Mouse (Mus musculus) testis, postnatal 10 days (tissue): ENCODE measurements around the gene Gm9970.

Experiments
- DNase-seq: peaks from one replicate; pipeline ENCODE4 v3.0.0; 2021; ENCODE audit warnings: low spot score

Gm9970 gene

GRCm38 (mm10) chr5:31240637-31241521 lies at the start of gene Gm9970, which contains the start of gene Nrbp1:
Gm9970 (minus strand) TSS chr5:31241232.
Nrbp1 (plus strand) TSS chr5:31240864.
- peak; percentile 96 for DNase-seq

DNA sequence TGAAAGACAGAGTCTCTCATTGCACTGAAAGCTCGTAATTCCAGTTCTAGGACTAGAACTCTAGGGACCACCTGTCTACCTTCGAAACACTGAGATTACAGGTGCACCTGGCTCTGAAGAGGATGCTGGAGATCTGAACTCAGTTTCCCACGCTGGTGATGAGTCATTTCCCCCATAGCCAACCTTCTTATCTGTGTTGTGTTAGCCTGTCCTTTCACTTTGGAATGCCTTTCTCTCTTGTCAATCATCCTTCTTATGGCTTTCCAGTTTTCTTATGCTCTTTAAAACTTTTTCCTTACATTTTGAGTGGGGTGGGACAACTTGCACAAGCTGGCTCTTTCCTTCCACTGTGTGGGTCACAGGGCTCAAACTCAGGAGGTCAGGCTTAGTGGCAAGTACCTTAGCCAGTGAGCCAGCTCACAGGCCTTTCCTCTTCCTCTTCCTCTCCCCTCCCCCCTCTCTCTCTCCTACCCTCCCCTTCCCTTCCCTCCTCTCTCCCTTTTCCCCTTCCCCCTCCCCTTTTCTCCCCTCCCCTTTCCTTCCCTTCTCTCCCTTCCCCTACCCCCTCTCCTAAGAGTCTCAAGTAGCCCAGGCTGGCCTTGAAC lies 48.7 kb upstream of the Gm9970 start:
- DNase-seq, result no peak

DNA sequence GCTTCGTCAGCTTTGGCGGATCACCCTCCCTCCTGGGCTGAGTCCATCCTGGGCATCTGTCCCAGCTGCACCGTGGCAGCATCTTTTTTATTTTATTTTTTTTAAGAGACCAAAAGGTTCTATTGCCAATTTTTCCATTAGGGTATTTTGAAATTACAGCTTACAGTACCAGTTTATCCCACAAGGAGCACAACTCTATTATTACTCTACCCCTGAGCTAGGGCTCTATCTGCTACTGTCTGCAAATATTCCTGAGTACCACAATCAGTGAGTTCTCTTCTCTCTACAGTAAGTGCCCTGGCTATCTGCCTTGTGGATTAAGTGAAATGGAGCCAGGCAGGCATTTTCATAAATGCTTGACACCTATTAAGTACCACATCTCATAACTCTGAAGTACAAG lies 47.6 kb upstream of the Gm9970 start:
- DNase-seq, result no peak

DNA sequence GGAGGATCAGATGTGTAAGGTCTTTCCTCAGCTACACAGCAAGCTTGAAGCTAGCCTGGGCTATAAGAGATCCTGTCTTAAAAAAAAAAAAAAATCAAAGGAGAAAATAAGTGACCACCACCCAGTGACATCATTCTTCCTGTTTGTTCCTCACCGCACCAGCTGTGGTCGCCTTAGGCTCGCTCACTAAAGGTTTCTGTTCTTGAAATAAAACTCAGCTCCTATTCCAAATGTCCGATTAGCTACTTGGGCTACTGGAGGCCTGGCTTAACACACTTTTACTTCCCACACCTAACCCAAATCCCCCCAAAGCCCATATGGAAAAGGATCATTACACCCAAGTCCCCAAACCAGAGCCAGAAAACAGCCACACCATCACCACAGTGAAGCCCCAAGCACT lies 47.2 kb upstream of the Gm9970 start:
- DNase-seq, result no peak

DNA sequence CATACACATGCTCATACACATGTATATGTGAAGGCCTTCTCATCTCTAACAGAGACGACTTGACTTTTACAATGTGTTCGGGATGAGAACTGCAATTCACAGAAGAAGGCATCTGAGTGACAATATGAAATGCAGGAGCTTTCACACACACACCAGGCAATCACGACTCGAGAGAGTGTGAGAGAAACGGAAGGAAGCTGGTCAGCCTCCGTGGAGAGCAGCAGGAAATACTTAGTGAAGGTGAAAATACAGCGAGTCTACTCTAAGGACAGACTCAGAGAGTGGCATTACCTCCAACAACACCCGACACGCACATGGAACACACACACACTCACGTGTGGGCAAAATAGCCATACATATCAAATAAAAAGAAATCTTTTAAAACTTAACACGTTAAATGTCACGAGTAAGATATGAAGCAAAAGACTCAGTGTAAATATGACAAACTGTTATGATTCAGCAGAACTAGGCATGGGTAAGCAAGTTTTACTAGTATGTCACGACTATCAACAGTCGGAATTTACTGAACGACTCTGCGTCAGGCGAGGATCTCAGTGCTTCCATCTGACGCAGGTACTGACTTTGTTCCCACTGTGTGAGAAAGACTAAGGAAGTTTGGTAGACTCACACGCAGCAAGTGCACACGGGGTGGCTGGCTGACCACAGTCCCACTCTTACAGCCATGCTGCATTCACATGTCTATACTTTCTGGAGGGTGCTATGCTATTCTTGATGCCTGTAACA lies 38.4 kb upstream of the Gm9970 start:
- no peak for DNase-seq

DNA sequence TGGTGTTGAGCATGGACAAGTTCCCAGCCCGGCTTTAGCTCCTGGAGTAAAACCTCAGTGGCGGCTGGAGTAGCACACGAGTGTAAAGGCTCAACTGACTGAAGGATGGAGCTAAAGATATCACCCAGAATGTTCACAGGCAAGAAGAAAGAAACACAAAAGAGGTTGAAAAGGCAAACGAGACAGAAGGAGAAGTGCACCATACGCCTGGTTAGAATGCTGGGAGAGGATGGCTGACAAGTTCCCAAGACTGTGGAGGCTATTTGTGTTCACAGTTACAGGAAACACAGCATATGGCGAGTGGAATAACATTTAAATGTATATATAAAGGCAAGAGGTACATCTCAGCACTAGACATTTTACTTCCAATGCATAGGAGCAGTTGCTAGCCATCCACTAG lies 32.0 kb upstream of the Gm9970 start:
- DNase-seq, result no peak

DNA sequence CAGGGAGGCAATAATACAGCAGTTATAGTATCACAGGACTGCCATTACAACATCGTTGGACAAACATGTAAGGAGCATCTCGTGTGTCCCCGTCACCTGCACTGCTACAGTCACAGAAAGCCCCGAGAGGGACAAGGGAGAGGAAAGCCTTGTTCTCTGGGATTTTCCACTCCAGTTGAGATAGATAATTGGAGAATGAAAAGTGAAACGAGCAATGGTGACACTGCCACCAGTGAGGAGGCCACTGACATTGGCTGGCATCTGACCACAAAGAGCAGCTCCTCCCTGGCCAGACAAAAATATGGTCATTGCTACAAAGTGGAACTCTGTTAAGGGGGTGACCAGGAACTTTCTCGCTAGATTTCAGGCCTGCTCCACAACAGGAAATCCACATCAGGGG lies 26.7 kb upstream of the Gm9970 start:
- DNase-seq, result no peak

DNA sequence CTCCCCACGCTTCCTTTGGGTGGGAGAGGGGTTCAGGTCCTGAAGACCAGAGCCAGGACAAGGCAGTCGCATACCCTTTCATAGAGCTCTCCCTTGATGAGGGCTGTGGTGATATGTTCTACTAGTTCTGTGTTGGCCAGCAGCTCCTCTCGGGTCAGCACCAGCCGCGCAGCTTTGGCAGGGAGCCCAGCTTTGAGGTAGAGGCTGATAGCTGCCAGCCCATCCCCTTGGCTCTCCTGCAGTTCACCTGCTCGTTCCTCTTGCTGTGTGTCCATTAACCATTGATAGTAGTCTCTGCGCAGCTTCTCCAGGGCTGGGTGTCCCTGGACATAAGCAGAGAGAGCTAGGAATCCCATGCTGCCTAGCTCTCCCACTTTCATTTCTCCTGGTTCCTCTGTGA lies 25.1 kb upstream of the Gm9970 start:
- no peak for DNase-seq

DNA sequence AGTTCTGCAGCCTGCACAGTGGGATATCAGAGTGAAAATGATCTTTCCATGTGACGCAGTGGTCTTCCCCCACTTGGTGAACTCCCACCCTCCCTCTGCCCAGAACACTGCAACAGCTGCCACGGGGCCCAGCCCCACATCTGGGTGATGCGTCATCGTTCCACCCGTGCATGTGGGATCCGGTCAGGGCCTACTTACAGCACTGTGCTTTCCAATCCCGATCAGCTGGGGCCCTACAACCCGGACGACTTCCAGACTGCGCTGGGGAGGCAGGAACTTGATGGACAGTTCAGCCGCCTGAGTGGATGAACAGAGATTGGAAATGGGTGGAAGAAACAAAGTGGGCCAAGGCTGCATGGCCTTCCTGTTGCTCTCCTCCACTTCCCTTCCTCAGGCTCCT lies 16.6 kb upstream of the Gm9970 start:
- no peak for DNase-seq

GRCm38 (mm10) chr5:31255971-31256370 lies 14.9 kb upstream of the Gm9970 start:
- DNase-seq, result no peak

DNA sequence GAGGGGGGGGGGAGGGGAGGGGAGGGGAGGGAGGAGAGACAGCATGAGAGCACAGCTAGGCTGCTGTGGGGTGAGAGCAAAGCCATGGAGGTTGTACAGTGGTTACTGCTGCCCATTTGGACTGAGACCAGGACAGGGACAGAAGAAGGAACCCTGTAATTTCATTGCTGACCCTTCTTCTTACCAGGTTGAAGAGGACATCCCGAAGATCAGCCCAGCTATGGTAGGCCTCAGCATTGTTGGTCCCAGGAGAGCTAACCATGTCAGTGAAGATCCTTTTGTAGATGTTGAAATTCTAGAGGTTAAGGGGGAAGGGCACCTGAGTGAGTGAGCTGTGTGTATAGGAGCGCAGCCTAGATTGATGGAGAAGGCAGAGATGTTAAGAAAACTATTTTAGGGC lies 14.3 kb upstream of the Gm9970 start:
- DNase-seq, result no peak

DNA sequence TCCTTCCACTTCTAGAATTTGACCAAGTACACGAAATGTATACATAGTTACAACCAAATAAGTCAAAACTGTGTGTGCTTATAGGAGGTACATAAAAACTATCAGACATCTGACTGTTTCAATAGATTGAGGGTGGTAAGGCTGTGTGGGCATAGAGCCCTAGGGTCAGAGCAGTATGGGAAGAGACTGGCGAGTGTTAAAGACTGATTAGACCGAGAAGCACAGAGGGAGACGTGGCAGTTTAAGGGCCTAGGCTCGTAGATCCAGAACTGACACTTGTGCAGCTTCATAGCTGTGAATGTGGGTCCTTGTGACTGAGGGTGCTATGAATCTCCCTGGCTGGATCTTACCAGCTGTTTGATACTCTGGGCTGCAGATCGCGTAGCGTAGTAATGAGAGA lies 13.9 kb upstream of the Gm9970 start:
- no peak for DNase-seq

- peak; percentile 40 for DNase-seq
These were observed 13.4 kb upstream of the Gm9970 start for GRCm38 (mm10) chr5:31254452-31254851.

- DNase-seq, result no peak
These were observed 12.8 kb upstream of the Gm9970 start for GRCm38 (mm10) chr5:31253806-31254205.

- no peak for DNase-seq
These were observed 11.9 kb upstream of the Gm9970 start for GRCm38 (mm10) chr5:31252795-31253545.

DNA sequence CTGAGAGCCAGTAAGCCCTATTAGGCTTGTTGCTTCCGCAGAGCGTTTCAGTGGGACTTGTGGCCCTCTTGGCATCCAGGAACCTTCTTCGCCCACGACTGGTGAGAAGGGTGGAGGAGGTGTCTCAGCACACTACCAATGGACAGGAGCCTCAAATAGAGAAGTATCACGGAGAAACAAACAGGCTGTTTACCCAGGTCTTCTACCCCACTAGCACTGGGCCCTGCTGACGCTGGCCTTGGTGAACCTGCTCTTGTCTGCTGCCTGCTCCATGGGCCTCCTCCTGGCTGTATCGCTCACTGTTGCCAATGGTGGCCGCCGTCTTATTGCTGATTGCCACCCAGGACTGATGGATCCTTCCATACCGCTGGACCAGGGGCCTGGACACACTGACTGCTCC lies 11.1 kb upstream of the Gm9970 start:
- peak; percentile 38 for DNase-seq

- peak; percentile 66 for DNase-seq
These were observed 10.6 kb upstream of the Gm9970 start, which contains the start of gene Krtcap3 for GRCm38 (mm10) chr5:31251541-31252101. Krtcap3 (plus strand) TSS chr5:31251691.

GRCm38 (mm10) chr5:31250716-31251115 lies 9.7 kb upstream of the Gm9970 start:
- DNase-seq, result peak; percentile 40

GRCm38 (mm10) chr5:31242191-31242590 lies 1.2 kb upstream of the Gm9970 start:
- no peak for DNase-seq

DNA sequence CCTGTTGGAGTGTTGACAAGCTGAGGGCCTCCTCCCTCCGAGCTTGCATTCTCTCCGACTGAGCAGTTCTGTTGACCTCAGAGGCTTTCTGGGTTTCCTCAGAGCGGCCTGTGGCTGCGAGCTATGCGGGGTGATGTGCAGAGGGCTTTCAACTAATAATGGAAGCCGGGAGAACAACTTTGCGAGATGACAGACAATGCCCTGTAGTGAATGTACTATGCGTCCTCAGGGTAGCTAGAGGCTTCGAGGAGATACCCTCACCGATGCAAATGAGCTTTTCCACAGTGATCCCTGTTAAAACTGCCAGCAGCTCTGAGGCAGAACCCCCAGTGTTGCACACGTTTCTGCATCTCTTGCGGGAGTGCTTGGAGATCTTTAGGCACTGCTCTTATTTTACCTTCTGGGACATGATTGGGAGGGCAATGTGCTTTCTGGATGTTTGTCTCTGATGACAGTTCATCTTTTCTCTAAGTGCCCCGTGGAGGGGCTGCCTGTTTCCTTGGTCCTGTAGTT lies 546 bp upstream of the Gm9970 start:
- DNase-seq, result peak; percentile 51

GRCm38 (mm10) chr5:31226641-31227040 lies 14.4 kb downstream of the Gm9970 start:
- DNase-seq, result no peak
